Comparison of ENCODE assay signal across 13 mouse cellular contexts in genomic region chr11:50035726-50036125, GRCm38 (mm10).
"Had no signal": no experiment of that assay in that cellular context is flagged by ENCODE, and none has a peak within 500 bp of the region (broad histone marks: within the 10 kb centered on the region; RNA-seq: fewer than 3 reads in every experiment).

No protein-coding gene starts in this region.

- H3K9me3 ChIP-seq: limb, embryonic 12.5 days; liver, embryonic 15.5 days; lung, embryonic 15.5 days; midbrain, embryonic 13.5 days had no signal

- H3K27ac ChIP-seq: limb, embryonic 12.5 days; liver, embryonic 15.5 days; lung, embryonic 15.5 days; macrophage; midbrain, embryonic 13.5 days had no signal

- H3K36me3 ChIP-seq: limb, embryonic 12.5 days; liver, embryonic 15.5 days; lung, embryonic 15.5 days; midbrain, embryonic 13.5 days had no signal

- H3K4me2 ChIP-seq: limb, embryonic 12.5 days; liver, embryonic 15.5 days; lung, embryonic 15.5 days; midbrain, embryonic 13.5 days had no signal

- H3K9ac ChIP-seq: limb, embryonic 12.5 days; liver, embryonic 15.5 days; lung, embryonic 15.5 days; midbrain, embryonic 13.5 days had no signal

- ATAC-seq: intestine, embryonic 16.5 days; midbrain, embryonic 13.5 days had no signal

- H3K27me3 ChIP-seq: limb, embryonic 12.5 days; liver, embryonic 15.5 days; lung, embryonic 15.5 days; midbrain, embryonic 13.5 days had no signal

- H3K4me1 ChIP-seq: lung, embryonic 15.5 days had no signal

- H3K4me3 ChIP-seq: limb, embryonic 12.5 days; liver, embryonic 15.5 days; lung, embryonic 15.5 days; midbrain, embryonic 13.5 days had no signal

- DNase-seq: kidney, adult 8-10 months; kidney, postnatal 36 days; layer of hippocampus, adult 9-11 months; layer of hippocampus, postnatal 36 days; lung, postnatal 14 days; right cerebral cortex, postnatal 14 days; thymus, postnatal 14 days had no signal
